Mouse (Mus musculus): ENCODE results near the gene Btrc.

GRCm38 (mm10) chr19:45516264-45516663, 152.7 kb downstream of the Btrc start:
- no peak for TF ChIP-seq CTCF (conservative IDR thresholded peaks at IDR 0.05 in 1 of 2, IDR thresholded peaks at IDR 0.05 in 1 of 2; ENCODE audit: low read depth in 2 of 2, low read length in 2 of 2)
- TF ChIP-seq TCF12 (IDR thresholded peaks at IDR 0.05; ENCODE audit: low read depth, low read length): no peak
- no peak for TF ChIP-seq SIN3A (IDR thresholded peaks at IDR 0.05; ENCODE audit: low read length)
- no peak for TF ChIP-seq BHLHE40 (IDR thresholded peaks at IDR 0.05; ENCODE audit: low read depth, low read length)
- no peak for TF ChIP-seq MAX (IDR thresholded peaks at IDR 0.05; ENCODE audit: low read length)
- TF ChIP-seq POLR2A (IDR thresholded peaks at IDR 0.05; ENCODE audit: low read depth, low read length): no peak

All from CH12.LX (cell line).